Mouse (Mus musculus) kidney, adult 2 months (tissue): Measurements from ENCODE around the gene Tex11. TPM values are rescaled to one million over a fixed set of nuclear protein-coding genes. Genes with fewer than 3 reads are reported as not detected.

Source experiments
- DNase-seq: peaks from one replicate; pipeline ENCODE4 v3.0.0; 2021
- H3K27ac ChIP-seq: fragments of 200-500 bp; 2 replicates; pipeline ENCODE4 v1.5.1; 2012; ENCODE audit warnings: low read depth, low read length, control low read depth, inconsistent platforms; ENCODE audit not compliant: insufficient read depth
- H3K27me3 ChIP-seq: fragments of 200-500 bp; replicated peaks from 2 replicates; pipeline ENCODE4 v1.6.1; 2012; ENCODE audit warnings: mild to moderate bottlenecking, moderate library complexity, low read length, inconsistent platforms; ENCODE audit not compliant: control insufficient read depth, insufficient read depth
- H3K36me3 ChIP-seq: fragments of 200-500 bp; 2 replicates; pipeline ENCODE4 v1.6.1; 2012; ENCODE audit warnings: mild to moderate bottlenecking, moderate library complexity, low read length, inconsistent platforms; ENCODE audit not compliant: control insufficient read depth, insufficient read depth
- H3K4me1 ChIP-seq: fragments of 200-500 bp; 2 replicates; pipeline ENCODE4 v1.6.1; 2011; ENCODE audit warnings: low read length; ENCODE audit not compliant: control insufficient read depth, insufficient read depth
- H3K4me3 ChIP-seq: fragments of 200-500 bp; 2 replicates; pipeline ENCODE4 v1.5.1; 2011; ENCODE audit warnings: mild to moderate bottlenecking, low read depth, low read length, control low read depth; ENCODE audit not compliant: insufficient read depth
- CTCF ChIP-seq: fragments of 200-500 bp; conservative IDR thresholded peaks from 2 replicates; pipeline ENCODE4 v1.5.1; 2011; ENCODE audit warnings: low read depth, mild to moderate bottlenecking, control low read depth, low read length, moderate library complexity, mixed read lengths; ENCODE audit not compliant: insufficient read depth, insufficient read length
- POLR2A ChIP-seq: fragments of 200-500 bp; IDR thresholded peaks from one replicate; pipeline ENCODE4 v1.6.1; 2011; ENCODE audit warnings: low read depth, low read length, control low read depth
- WGBS: fragments of 180-500 bp; shearing (Covaris S2); methylation state at CpG from one replicate; pipeline ENCODE4 v1.1.7; 2018; 5-methylcytosine and 5-hydroxymethylcytosine counted together
- polyA plus RNA-seq: library from polyadenylated mRNA; depleted of rRNA; stranded (reverse); fragments of >200 nt; gene quantifications from 2 replicates; pipeline ENCODE4 v1.2.3, GENCODE M21; 2012

Gene Tex11
- polyA plus RNA-seq, 1 experiment: not detected

DNA sequence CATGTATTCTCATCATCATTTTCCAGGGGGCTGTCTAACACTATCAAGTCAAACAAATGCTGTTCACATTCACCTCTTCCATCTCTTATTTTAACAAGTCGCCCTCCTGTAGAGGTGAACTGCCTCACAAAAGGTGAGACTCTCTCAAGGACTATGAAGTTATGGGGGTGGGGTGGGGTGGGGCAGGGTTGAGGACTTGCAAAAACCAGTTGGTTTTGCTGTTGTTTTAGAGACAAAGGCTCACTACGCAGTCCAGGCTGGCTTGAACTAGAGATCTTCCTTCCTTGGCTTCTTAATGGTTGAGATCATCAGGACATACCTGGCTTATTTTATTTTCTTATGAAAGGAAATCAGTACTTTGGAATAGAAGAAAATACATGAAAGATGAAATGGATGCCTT, 226.7 kb downstream of the Tex11 start:
- no peaks in the 10 kb centered on the region for H3K4me1 ChIP-seq
- no peak for DNase-seq
- H3K4me3 ChIP-seq: no peak overlapping the region
- WGBS: 80% methylated on average over 2 of the region's 2 CpGs
- no peak for TF ChIP-seq POLR2A
- TF ChIP-seq CTCF: no peak
- no peak overlapping the region for H3K27ac ChIP-seq
- H3K27me3 ChIP-seq: no peaks in the 10 kb centered on the region
- H3K36me3 ChIP-seq: no peaks in the 10 kb centered on the region

DNA sequence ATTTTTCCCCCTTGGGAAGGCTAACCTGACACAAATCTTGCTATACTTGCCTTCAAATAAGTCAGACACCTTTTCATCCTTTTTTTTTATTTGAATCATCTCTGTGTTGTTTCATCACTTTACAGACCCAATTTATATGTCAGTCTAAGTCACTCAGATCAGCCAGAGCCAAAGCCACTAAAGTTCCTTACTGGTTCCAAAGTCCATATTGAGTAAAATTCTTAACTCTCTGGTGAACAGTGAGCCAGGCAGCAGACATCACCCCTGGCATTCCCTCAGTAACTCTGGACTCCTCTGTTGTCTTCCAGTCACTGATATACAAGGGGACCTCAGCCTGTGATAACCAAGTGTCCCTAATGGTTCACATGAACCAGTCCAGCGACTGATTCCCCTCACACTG, 233.9 kb downstream of the Tex11 start:
- Histone ChIP-seq H3K27ac (no peak overlapping the region), H3K27me3 (no peaks in the 10 kb centered on the region)

DNA sequence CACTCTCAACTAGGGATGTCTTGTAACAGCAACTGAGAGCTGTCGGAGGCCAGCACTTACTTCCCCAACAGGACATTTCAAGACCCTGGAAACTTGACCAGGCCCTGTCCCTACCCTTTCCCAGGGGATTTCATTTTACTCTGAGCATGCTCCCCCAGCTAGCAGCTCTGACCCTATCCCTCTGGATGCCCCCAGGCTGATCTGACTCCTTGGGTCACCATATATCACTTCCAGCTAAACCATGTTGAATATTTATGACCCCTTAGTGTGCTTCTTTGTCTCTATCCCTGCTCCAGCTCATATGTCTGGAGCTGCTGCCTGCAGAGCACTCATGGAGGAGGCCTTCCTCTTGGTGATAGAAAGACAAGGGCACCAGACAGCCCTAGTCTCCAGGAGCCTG, 238.3 kb downstream of the Tex11 start:
- Histone ChIP-seq H3K4me1 (no peaks in the 10 kb centered on the region), H3K27me3 (no peaks in the 10 kb centered on the region), H3K36me3 (no peaks in the 10 kb centered on the region), H3K27ac (no peak overlapping the region), H3K4me3 (no peak overlapping the region)
- no peak for DNase-seq
- no peak for TF ChIP-seq POLR2A
- TF ChIP-seq CTCF: no peak
- whole genome bisulfite sequencing: 53% methylated on average over 1 of the region's 1 CpGs

More for the DNA sequence above, 233.9 kb downstream of the Tex11 start:
- Histone ChIP-seq H3K36me3 (no peaks in the 10 kb centered on the region), H3K4me1 (no peaks in the 10 kb centered on the region), H3K4me3 (no peak overlapping the region)
- DNase-seq: no peak
- TF ChIP-seq CTCF: no peak
- no peak for TF ChIP-seq POLR2A
- 88% methylated on average over 1 of the region's 1 CpGs for WGBS

DNA sequence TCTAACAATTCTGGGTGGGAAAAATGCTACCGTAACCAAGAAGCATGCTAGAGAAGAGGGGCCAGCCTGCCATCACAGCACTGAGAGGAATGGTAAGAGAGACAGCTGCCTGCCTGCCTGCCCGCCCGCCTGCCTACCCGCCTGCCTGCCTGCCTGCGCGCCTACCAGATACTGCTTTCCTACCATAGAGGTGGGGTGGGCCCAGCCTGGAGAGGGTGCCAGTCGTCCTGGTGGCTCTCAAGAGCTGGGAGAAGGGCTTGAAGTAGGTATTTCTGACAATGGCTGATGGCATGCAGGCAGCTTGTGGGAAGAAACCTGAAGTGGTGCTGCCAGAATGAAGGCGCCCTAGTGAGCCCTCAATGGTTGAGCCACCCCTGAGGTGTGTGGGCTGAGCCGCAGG, 240.8 kb downstream of the Tex11 start:
- Histone ChIP-seq H3K4me3 (no peak overlapping the region), H3K27me3 (no peaks in the 10 kb centered on the region), H3K27ac (no peak overlapping the region), H3K4me1 (no peaks in the 10 kb centered on the region), H3K36me3 (no peaks in the 10 kb centered on the region; the same call in 1 of the 2 replicates)
- WGBS: 94% methylated on average over 9 of the region's 9 CpGs
- DNase-seq: no peak
- TF ChIP-seq CTCF (no peak), POLR2A (no peak)

DNA sequence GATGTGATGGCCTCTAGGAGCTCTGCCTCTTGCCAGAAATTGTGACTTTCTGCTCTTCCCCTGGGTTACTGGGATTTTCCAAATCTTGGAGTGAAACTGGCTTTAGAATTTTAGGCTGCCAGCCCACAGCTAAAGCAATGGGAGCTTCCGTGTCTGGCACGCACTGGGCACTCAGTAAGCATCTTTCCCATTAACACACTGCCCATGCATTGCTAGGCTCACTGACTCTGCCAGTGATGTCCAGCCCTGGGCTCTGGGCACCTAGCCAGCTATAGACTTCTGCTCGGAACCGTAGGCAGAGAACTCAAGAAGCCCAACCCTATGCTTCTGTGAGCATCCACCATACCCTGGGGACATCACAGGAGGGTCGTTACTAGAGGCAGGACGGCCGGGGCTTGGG, 243.7 kb downstream of the Tex11 start:
- no peak for TF ChIP-seq POLR2A
- TF ChIP-seq CTCF: no peak
- Histone ChIP-seq H3K4me1 (no peaks in the 10 kb centered on the region), H3K27ac (no peak overlapping the region), H3K4me3 (no peak overlapping the region), H3K27me3 (no peaks in the 10 kb centered on the region), H3K36me3 (no peaks in the 10 kb centered on the region; the same call in 1 of the 2 replicates)
- no peak for DNase-seq
- 72% methylated on average over 7 of the region's 7 CpGs for WGBS

DNA sequence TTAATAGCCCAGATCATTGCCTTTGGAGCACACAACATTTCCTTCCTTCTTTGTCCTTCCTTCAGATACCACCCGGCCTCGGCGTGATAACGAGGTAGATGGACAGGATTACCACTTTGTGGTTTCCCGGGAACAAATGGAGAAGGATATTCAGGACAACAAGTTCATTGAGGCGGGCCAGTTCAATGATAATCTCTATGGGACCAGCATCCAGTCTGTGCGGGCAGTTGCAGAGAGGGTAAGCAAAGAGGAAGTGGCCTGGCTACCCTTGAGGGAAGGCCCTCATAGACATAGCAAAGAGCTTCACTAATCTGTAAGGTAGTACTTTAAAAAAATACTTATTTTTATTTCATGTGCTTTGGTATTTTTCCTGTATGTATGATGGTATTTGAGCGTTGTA, 245.3 kb downstream of the Tex11 start:
- no peaks in the 10 kb centered on the region for H3K27me3 ChIP-seq
- no peak for TF ChIP-seq CTCF
- no peak for TF ChIP-seq POLR2A
- H3K4me1 ChIP-seq: no peaks in the 10 kb centered on the region
- no peaks in the 10 kb centered on the region; the same call in 1 of the 2 replicates for H3K36me3 ChIP-seq
- no peak for DNase-seq
- H3K27ac ChIP-seq: no peak overlapping the region
- no peak overlapping the region for H3K4me3 ChIP-seq
- WGBS: 88% methylated on average over 8 of the region's 8 CpGs

DNA sequence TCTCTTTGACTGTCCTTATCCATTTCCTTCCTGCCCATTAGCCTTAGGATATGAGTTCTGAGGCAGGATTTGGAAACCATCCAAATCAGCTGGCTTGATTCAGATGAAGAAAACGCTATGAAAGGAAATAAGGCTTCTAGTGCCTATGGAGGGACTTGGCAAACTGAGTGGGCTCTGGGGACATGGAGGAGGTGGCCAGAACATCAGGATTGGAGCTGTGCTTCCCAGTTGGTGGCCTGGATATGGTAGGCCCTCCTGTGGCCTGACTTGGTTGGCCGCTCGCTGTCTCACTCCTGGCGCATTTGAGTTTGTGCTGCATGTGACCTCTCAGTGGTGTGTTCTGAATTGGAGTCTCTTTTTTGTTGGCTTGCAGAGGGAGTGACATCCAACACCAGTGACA, 248.3 kb downstream of the Tex11 start:
- 76% methylated on average over 4 of the region's 4 CpGs for WGBS
- H3K4me3 ChIP-seq: no peak overlapping the region
- H3K36me3 ChIP-seq: no peaks in the 10 kb centered on the region; the same call in 1 of the 2 replicates
- H3K27ac ChIP-seq: no peak overlapping the region
- DNase-seq: no peak
- H3K4me1 ChIP-seq: no peaks in the 10 kb centered on the region
- TF ChIP-seq CTCF (no peak), POLR2A (no peak)
- H3K27me3 ChIP-seq: no peaks in the 10 kb centered on the region

DNA sequence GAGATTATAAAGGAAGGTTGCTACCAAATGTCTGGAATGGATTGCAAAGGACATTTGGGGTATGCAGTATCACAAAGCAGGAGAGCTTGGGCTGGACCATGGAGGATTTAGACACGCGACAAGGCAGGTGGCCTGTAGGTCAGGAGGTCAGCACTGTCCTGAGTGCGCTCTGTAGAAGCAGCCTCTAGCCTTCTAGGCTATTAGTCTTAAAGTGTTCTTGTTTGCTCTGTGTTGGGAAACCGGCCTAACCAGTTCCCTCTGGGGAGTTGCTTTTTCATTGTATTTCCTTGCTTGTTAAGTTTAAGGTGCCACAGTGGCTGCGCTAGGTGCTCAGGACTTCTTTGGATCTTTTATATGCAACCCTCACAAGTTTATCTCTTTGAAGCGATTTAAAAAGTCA, 257.4 kb downstream of the Tex11 start:
- peaks cover 2% of the 10 kb centered on the region; the same call in 1 of the 2 replicates for H3K4me1 ChIP-seq
- DNase-seq: peak; percentile 52
- TF ChIP-seq CTCF: no peak
- no peak for TF ChIP-seq POLR2A
- no peak overlapping the region for H3K4me3 ChIP-seq
- no peaks in the 10 kb centered on the region for H3K27me3 ChIP-seq
- WGBS: 51% methylated on average over 6 of the region's 6 CpGs
- no peaks in the 10 kb centered on the region for H3K36me3 ChIP-seq
- peak overlapping the region; percentile 30; the same call in 1 of the 2 replicates for H3K27ac ChIP-seq
